In genomic region chr4:150465759-150466158, GRCm38 (mm10) we compare ENCODE assay signal across 8 mouse cellular contexts.
A peak's percentile ranks its signal among the peaks of the same experiment; 100 is the strongest.
DNase-seq lines count a peak whose midpoint lies in the region; ATAC-seq and TF ChIP-seq lines count a peak whose summit lies in the region.
"Had no signal": no experiment of that assay in that cellular context is flagged by ENCODE, and none has a peak within 500 bp of the region (broad histone marks: within the 10 kb centered on the region; RNA-seq: fewer than 3 reads in every experiment).

No protein-coding gene starts in this region.

- TF ChIP-seq POLR2A in embryonic fibroblast, embryonic 13.5 days (IDR thresholded peaks at IDR 0.05; ENCODE audit: low read depth, low read length), result no peak

- no peak for ATAC-seq in liver, postnatal 0 days

- H3K27me3 ChIP-seq in liver, postnatal 0 days (ENCODE audit: insufficient read depth, low read length), result no peaks in the 10 kb centered on the region
- H3K27me3 ChIP-seq: hindbrain, embryonic 15.5 days had no signal

- H3K36me3 ChIP-seq in liver, postnatal 0 days (replicated peaks; ENCODE audit: insufficient read depth, low read length), result no peaks in the 10 kb centered on the region
- H3K36me3 ChIP-seq: hindbrain, embryonic 15.5 days had no signal

- no peak overlapping the region for H3K9ac ChIP-seq in liver, postnatal 0 days (replicated peaks)
- H3K9ac ChIP-seq: hindbrain, embryonic 15.5 days had no signal

- DNase-seq in urinary bladder, postnatal 14 days (ENCODE audit: low spot score), result peak; percentile 57
- no peak for DNase-seq in urinary bladder, postnatal 10 days (ENCODE audit: low spot score)
- DNase-seq in adrenal gland, postnatal 36 days, result peak; percentile 72 to 73
- DNase-seq in kidney, postnatal 14 days, result peak; percentile 76
- DNase-seq in liver, postnatal 0 days, result peak; percentile 78
- DNase-seq in right cerebral cortex, postnatal 36 days (ENCODE audit: low spot score in 2 of 2), result peak; percentile 32 to 50

- H3K4me1 ChIP-seq in embryonic fibroblast, embryonic 13.5 days (ENCODE audit: control insufficient read depth, insufficient read depth, low read length), result peaks cover 4% of the 10 kb centered on the region; the same call in 1 of the 2 replicates
- peaks cover 18% of the 10 kb centered on the region; the same call in 1 of the 2 replicates for H3K4me1 ChIP-seq in liver, postnatal 0 days (ENCODE audit: insufficient read depth)

- H3K27ac ChIP-seq in embryonic fibroblast, embryonic 13.5 days (ENCODE audit: insufficient read depth, low read length), result no peak overlapping the region
- no peak overlapping the region for H3K27ac ChIP-seq in liver, postnatal 0 days (ENCODE audit: low read depth)
- H3K27ac ChIP-seq: hindbrain, embryonic 15.5 days had no signal

- WGBS in liver, postnatal 0 days (ENCODE audit: insufficient replicate concordance), result 44% methylated on average over 4 of the region's 4 CpGs

- no peak overlapping the region for H3K4me3 ChIP-seq in embryonic fibroblast, embryonic 13.5 days (ENCODE audit: insufficient read depth, low read length)
- H3K4me3 ChIP-seq in liver, postnatal 0 days (ENCODE audit: low read depth, low read length), result no peak overlapping the region
- H3K4me3 ChIP-seq: hindbrain, embryonic 15.5 days had no signal

- no peak overlapping the region for H3K4me2 ChIP-seq in liver, postnatal 0 days (ENCODE audit: low read depth, low read length)
- H3K4me2 ChIP-seq: hindbrain, embryonic 15.5 days had no signal

- H3K9me3 ChIP-seq in liver, postnatal 0 days (ENCODE audit: low read length), result no peaks in the 10 kb centered on the region
- H3K9me3 ChIP-seq: hindbrain, embryonic 15.5 days had no signal

- no peak for TF ChIP-seq EP300 in liver, postnatal 0 days (IDR thresholded peaks at IDR 0.05; ENCODE audit: low read depth)

- TF ChIP-seq CTCF in embryonic fibroblast, embryonic 13.5 days (IDR thresholded peaks at IDR 0.05; ENCODE audit: borderline replicate concordance, insufficient read depth, low read length), result 0 out of 2 replicates have a peak, but pooled peaks have one; percentile 7
- peak; percentile 89 for TF ChIP-seq CTCF in liver, postnatal 0 days (IDR thresholded peaks at IDR 0.05; ENCODE audit: low read depth)
